Comparison of ENCODE assay signal across 23 mouse cellular contexts in genomic region chr6:92614771-92615170, GRCm38 (mm10).
DNase-seq lines count a peak whose midpoint lies in the region; ATAC-seq lines count a peak whose summit lies in the region.
"Had no signal": no experiment of that assay in that cellular context is flagged by ENCODE, and none has a peak within 500 bp of the region (broad histone marks: within the 10 kb centered on the region; RNA-seq: fewer than 3 reads in every experiment).

No protein-coding gene starts in this region.

- no peaks in the 10 kb centered on the region for H3K27me3 ChIP-seq in kidney, embryonic 15.5 days
- H3K27me3 ChIP-seq: embryonic facial prominence, embryonic 12.5 days; limb, embryonic 13.5 days; liver, embryonic 13.5 days; Patski had no signal

- ATAC-seq in kidney, embryonic 15.5 days (replicated peaks; ENCODE audit: low FRiP score) = no peak
- ATAC-seq: forebrain, embryonic 14.5 days; hindbrain, postnatal 0 days; intestine, postnatal 0 days; Patski had no signal

- H3K36me3 ChIP-seq in kidney, embryonic 15.5 days = peaks cover 3% of the 10 kb centered on the region; the same call in 1 of the 2 replicates
- H3K36me3 ChIP-seq: liver, embryonic 13.5 days; midbrain, embryonic 10.5 days had no signal

- no peak overlapping the region for H3K4me2 ChIP-seq in kidney, embryonic 15.5 days
- H3K4me2 ChIP-seq: embryonic facial prominence, embryonic 12.5 days; limb, embryonic 13.5 days; liver, embryonic 13.5 days; lung, embryonic 14.5 days had no signal

- no peak overlapping the region for H3K27ac ChIP-seq in kidney, embryonic 15.5 days
- H3K27ac ChIP-seq: embryonic facial prominence, embryonic 12.5 days; hindbrain, postnatal 0 days; limb, embryonic 13.5 days; liver, embryonic 13.5 days; macrophage; midbrain, embryonic 10.5 days had no signal

- H3K4me3 ChIP-seq in kidney, embryonic 15.5 days (replicated peaks) = no peak overlapping the region
- H3K4me3 ChIP-seq: embryonic facial prominence, embryonic 12.5 days; erythroblast, embryonic 14.5 days; limb, embryonic 13.5 days; liver, embryonic 13.5 days; midbrain, embryonic 10.5 days had no signal

- H3K9me3 ChIP-seq in kidney, embryonic 15.5 days (replicated peaks) = no peaks in the 10 kb centered on the region
- H3K9me3 ChIP-seq: liver, embryonic 13.5 days had no signal

- H3K9ac ChIP-seq in kidney, embryonic 15.5 days = no peak overlapping the region
- H3K9ac ChIP-seq: embryonic facial prominence, embryonic 12.5 days; limb, embryonic 13.5 days; liver, embryonic 13.5 days; lung, embryonic 14.5 days had no signal

- H3K4me1 ChIP-seq in kidney, embryonic 15.5 days = peaks cover 5% of the 10 kb centered on the region; the same call in 1 of the 2 replicates
- H3K4me1 ChIP-seq: liver, embryonic 13.5 days had no signal

- DNase-seq in adrenal gland, postnatal 10 days = peak; percentile 27
- DNase-seq in adrenal gland, adult 2 months = no peak
- peak; percentile 12 for DNase-seq in kidney, adult 11 months
- DNase-seq in Muller cell, postnatal 12 days (ENCODE audit: inconsistent ontology term) = peak; percentile 24
- peak; percentile 35 for DNase-seq in heart, postnatal 4 days
- no peak for DNase-seq in frontal cortex, postnatal 36 days (ENCODE audit: low spot score in 2 of 2)
- no peak for DNase-seq in spleen, postnatal 4 days (ENCODE audit: low spot score in 2 of 2)
- DNase-seq: adrenal gland, postnatal 25 days; cerebellum, adult 11 months; liver, embryonic 13.5 days; lung, embryonic 14.5 days; right cerebral cortex, postnatal 25 days; thymus, adult 2 months had no signal

- WGBS in kidney, embryonic 15.5 days = 67% methylated on average over 3 of the region's 3 CpGs

Comparison
In these comparisons a context has a peak if more than half of its experiments do, and no peak if none do; other contexts are left out.
1. DNase-seq: peak in adrenal gland, postnatal 10 days (single experiment), kidney, adult 11 months (single experiment), Muller cell, postnatal 12 days (single experiment) and heart, postnatal 4 days (single experiment); none in adrenal gland, adult 2 months (single experiment), frontal cortex, postnatal 36 days (0 of 2) and spleen, postnatal 4 days (0 of 2).